Mouse (Mus musculus) erythroblast, adult 5-6 weeks (primary cell): ENCODE measurements around the gene Borcs6. TPM values are rescaled to one million over a fixed set of nuclear protein-coding genes. Genes with fewer than 3 reads are reported as not detected.

Experiments
- total RNA-seq, 2 experiments: library from RNA; stranded (forward) in 1 of 2; stranded (reverse) in 1 of 2; fragments of 150-400 nt in 1 of 2; fragments of 200-764, 138-1000 nt in 1 of 2; gene quantifications; 2 replicates each; pipeline versions ENCODE4 v1.2.3 to v1.2.4; 2015 to 2017; ENCODE audit warnings: low replicate concordance in 2 of 2

The Borcs6 gene
- total RNA-seq, 2 experiments from 2014 or later = 1.0 to 2.5 TPM

Other genes with a start within 250 kb of the Borcs6 start
- gene Ndel1, start 187.9 kb upstream of the Borcs6 start, total RNA-seq (2015; ENCODE audit: low replicate concordance) = 26.3 and 30.7 TPM in 2 replicates
- 54.4 and 55.6 TPM in 2 replicates for gene Ndel1, start 187.9 kb upstream of the Borcs6 start, total RNA-seq (2017; ENCODE audit: low replicate concordance)
- not detected in 2 replicates for gene Rnf222, start 171.2 kb upstream of the Borcs6 start, total RNA-seq (2015; ENCODE audit: low replicate concordance)
- gene Rnf222, start 171.2 kb upstream of the Borcs6 start, total RNA-seq (2017; ENCODE audit: low replicate concordance) = not detected in 2 replicates
- 757 and 872 TPM in 2 replicates for gene Rpl26, start 158.1 kb upstream of the Borcs6 start, total RNA-seq (2015; ENCODE audit: low replicate concordance)
- 762 and 834 TPM in 2 replicates for gene Rpl26, start 158.1 kb upstream of the Borcs6 start, total RNA-seq (2017; ENCODE audit: low replicate concordance)
- not detected in 2 replicates for gene Odf4, start 132.6 kb upstream of the Borcs6 start, total RNA-seq (2015; ENCODE audit: low replicate concordance)
- not detected in 2 replicates for gene Odf4, start 132.6 kb upstream of the Borcs6 start, total RNA-seq (2017; ENCODE audit: low replicate concordance)
- not detected in 2 replicates for gene Arhgef15, start 102.2 kb upstream of the Borcs6 start, total RNA-seq (2015; ENCODE audit: low replicate concordance)
- gene Arhgef15, start 102.2 kb upstream of the Borcs6 start, total RNA-seq (2017; ENCODE audit: low replicate concordance) = not detected in 2 replicates
- 0.84 and 8.3 TPM in 2 replicates for gene Slc25a35, start 91.6 kb upstream of the Borcs6 start, total RNA-seq (2015; ENCODE audit: low replicate concordance)
- gene Slc25a35, start 91.6 kb upstream of the Borcs6 start, total RNA-seq (2017; ENCODE audit: low replicate concordance) = 0.94 TPM in 1 of 2 replicates, not detected in the other
- gene Rangrf, start 84.5 kb upstream of the Borcs6 start, total RNA-seq (2015; ENCODE audit: low replicate concordance) = 11.5 and 18.8 TPM in 2 replicates
- 5.0 and 16.0 TPM in 2 replicates for gene Rangrf, start 84.5 kb upstream of the Borcs6 start, total RNA-seq (2017; ENCODE audit: low replicate concordance)
- 19.6 and 51.7 TPM in 2 replicates for gene Pfas, start 51.3 kb upstream of the Borcs6 start, total RNA-seq (2015; ENCODE audit: low replicate concordance)
- 18.3 and 36.7 TPM in 2 replicates for gene Pfas, start 51.3 kb upstream of the Borcs6 start, total RNA-seq (2017; ENCODE audit: low replicate concordance)
- gene Ctc1, start 43.8 kb upstream of the Borcs6 start, total RNA-seq (2015; ENCODE audit: low replicate concordance) = 14.4 and 26.5 TPM in 2 replicates
- 6.4 and 8.9 TPM in 2 replicates for gene Ctc1, start 43.8 kb upstream of the Borcs6 start, total RNA-seq (2017; ENCODE audit: low replicate concordance)
- gene Aurkb, start 14.1 kb upstream of the Borcs6 start, total RNA-seq (2015; ENCODE audit: low replicate concordance) = 32.9 and 35.3 TPM in 2 replicates
- gene Aurkb, start 14.1 kb upstream of the Borcs6 start, total RNA-seq (2017; ENCODE audit: low replicate concordance) = 74.0 and 102 TPM in 2 replicates
- gene Tmem107, start 11.1 kb downstream of the Borcs6 start, total RNA-seq (2015; ENCODE audit: low replicate concordance) = 2.3 and 6.1 TPM in 2 replicates
- gene Tmem107, start 11.1 kb downstream of the Borcs6 start, total RNA-seq (2017; ENCODE audit: low replicate concordance) = 2.9 and 3.9 TPM in 2 replicates
- 50.3 and 58.7 TPM in 2 replicates for gene Vamp2, start 28.8 kb downstream of the Borcs6 start, total RNA-seq (2015; ENCODE audit: low replicate concordance)
- 12.4 and 17.8 TPM in 2 replicates for gene Vamp2, start 28.8 kb downstream of the Borcs6 start, total RNA-seq (2017; ENCODE audit: low replicate concordance)
- 2.3 and 3.1 TPM in 2 replicates for gene Per1, start 35.5 kb downstream of the Borcs6 start, total RNA-seq (2015; ENCODE audit: low replicate concordance)
- 1.7 and 1.9 TPM in 2 replicates for gene Per1, start 35.5 kb downstream of the Borcs6 start, total RNA-seq (2017; ENCODE audit: low replicate concordance)
- not detected in 2 replicates for gene Hes7, start 60.7 kb downstream of the Borcs6 start, total RNA-seq (2015; ENCODE audit: low replicate concordance)
- not detected in 2 replicates for gene Hes7, start 60.7 kb downstream of the Borcs6 start, total RNA-seq (2017; ENCODE audit: low replicate concordance)
- gene 9130213A22Rik, start 62.9 kb downstream of the Borcs6 start, total RNA-seq (2015; ENCODE audit: low replicate concordance) = not detected in 2 replicates
- not detected in 2 replicates for gene 9130213A22Rik, start 62.9 kb downstream of the Borcs6 start, total RNA-seq (2017; ENCODE audit: low replicate concordance)
- not detected in 2 replicates for gene Aloxe3, start 66.2 kb downstream of the Borcs6 start, total RNA-seq (2015; ENCODE audit: low replicate concordance)
- gene Aloxe3, start 66.2 kb downstream of the Borcs6 start, total RNA-seq (2017; ENCODE audit: low replicate concordance) = 0.51 TPM in 1 of 2 replicates, not detected in the other
- gene Alox12b, start 97.3 kb downstream of the Borcs6 start, total RNA-seq (2015; ENCODE audit: low replicate concordance) = not detected in 2 replicates
- gene Alox12b, start 97.3 kb downstream of the Borcs6 start, total RNA-seq (2017; ENCODE audit: low replicate concordance) = not detected in 2 replicates
- gene Alox8, start 138.1 kb downstream of the Borcs6 start, total RNA-seq (2015; ENCODE audit: low replicate concordance) = not detected in 2 replicates
- gene Alox8, start 138.1 kb downstream of the Borcs6 start, total RNA-seq (2017; ENCODE audit: low replicate concordance) = 0.34 TPM in 1 of 2 replicates, not detected in the other
- gene Gucy2e, start 177.3 kb downstream of the Borcs6 start, total RNA-seq (2015; ENCODE audit: low replicate concordance) = not detected in 2 replicates
- gene Gucy2e, start 177.3 kb downstream of the Borcs6 start, total RNA-seq (2017; ENCODE audit: low replicate concordance) = under 0.01 TPM in 1 of 2 replicates, not detected in the other